Mouse (Mus musculus): ENCODE measurements around the gene Ces1g. TPM values are rescaled to one million over a fixed set of nuclear protein-coding genes. Genes with fewer than 3 reads are reported as not detected.

The Ces1g gene
- polyA plus RNA-seq (2016; fragmentation: Nextera tagmentation; extraction: Ambion mirVana) = not detected in 2 replicates

DNA sequence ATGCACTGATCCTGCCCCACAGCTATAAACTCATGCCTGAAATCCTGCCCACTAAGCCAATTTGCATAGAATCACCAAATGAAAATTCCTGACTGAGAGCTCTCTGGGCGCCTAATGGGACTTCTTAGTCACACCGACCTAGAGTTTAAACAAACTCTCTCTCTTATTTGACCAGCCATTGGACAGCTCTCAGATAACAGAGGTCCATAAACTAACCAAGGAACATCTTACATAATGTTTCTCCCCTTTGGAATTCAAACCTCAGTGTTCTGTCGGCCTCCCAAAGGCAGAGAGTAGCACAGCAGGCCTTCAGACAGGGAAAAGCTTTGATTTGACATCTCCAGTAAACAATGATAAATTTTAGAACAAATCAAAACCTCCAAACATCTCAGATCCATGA is at the start of gene Ces1g:
Gene Ces1g (minus strand): TSS at position 102 of the 400 bp plus-strand sequence.
- Histone ChIP-seq H3K4me3 (no peak within 1 kb of the TSS), H3K27ac (no peak within 1 kb of the TSS), H3K9me3 (replicated peaks) (no peaks in the 10 kb centered on the region), H3K27me3 (ENCODE audit: low read depth, poor library complexity, severe bottlenecking) (no peaks in the 10 kb centered on the region), H3K36me3 (no peaks in the 10 kb centered on the region), H3K4me1 (no peaks in the 10 kb centered on the region)
- DNase-seq (ENCODE audit: low spot score) = no peak
- WGBS = 54% methylated on average over 3 of the region's 3 CpGs

DNA sequence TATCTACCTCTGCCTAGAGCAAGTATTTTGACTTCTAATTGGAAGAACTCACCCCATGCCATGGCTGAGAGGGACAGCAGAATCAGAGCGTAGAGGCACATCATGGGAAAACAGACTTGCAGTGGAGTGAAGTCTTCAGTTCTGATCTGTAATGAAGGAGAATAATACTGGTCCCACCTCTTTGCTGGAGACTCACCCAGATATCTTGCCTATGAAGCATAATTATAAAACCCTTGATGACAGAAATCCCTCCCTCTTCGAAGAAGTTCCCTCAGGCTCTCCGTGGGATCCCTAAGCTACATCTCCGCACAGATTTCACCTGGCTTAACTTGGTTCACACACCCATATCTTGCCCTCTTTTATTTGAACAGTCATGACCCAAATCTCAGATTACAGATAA is 42.5 kb upstream of the Ces1g start, which contains the start of gene Ces1h:
Gene Ces1h (minus strand): TSS at position 101 of the 400 bp plus-strand sequence.
- no peaks in the 10 kb centered on the region for H3K9me3 ChIP-seq (replicated peaks)
- no peak within 1 kb of the TSS for H3K27ac ChIP-seq
- 93% methylated on average over 4 of the region's 4 CpGs for WGBS
- H3K4me1 ChIP-seq = no peaks in the 10 kb centered on the region
- H3K4me3 ChIP-seq = no peak within 1 kb of the TSS
- no peaks in the 10 kb centered on the region for H3K36me3 ChIP-seq
- DNase-seq (ENCODE audit: low spot score) = no peak
- H3K27me3 ChIP-seq (ENCODE audit: low read depth, poor library complexity, severe bottlenecking) = no peaks in the 10 kb centered on the region

DNA sequence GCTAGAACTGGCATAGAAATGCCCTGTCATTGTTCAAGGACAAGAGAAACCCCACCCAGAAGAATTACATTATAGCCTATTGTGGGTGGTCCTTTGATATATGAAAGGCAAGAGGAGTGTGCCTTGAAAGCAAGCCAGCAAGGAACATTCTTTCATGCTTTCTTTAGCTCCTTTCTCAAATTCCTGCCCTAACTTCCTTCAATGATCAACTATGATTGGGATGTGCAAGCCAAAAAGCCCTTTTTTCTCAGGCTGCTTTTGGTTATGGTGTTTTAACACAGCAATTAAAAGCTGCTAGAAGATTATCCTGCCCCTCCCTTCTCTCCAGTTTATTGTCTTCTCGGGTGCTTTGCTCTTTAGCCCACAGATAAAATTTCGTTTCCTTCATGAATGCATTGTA is 32.4 kb upstream of the Ces1g start:
- DNase-seq (ENCODE audit: low spot score) = no peak
- 48% methylated on average over 2 of the region's 2 CpGs for WGBS
- no peak overlapping the region for H3K4me3 ChIP-seq
- H3K4me1 ChIP-seq = no peaks in the 10 kb centered on the region
- H3K27me3 ChIP-seq (ENCODE audit: low read depth, poor library complexity, severe bottlenecking) = no peaks in the 10 kb centered on the region
- no peaks in the 10 kb centered on the region for H3K9me3 ChIP-seq (replicated peaks)
- H3K36me3 ChIP-seq = no peaks in the 10 kb centered on the region
- H3K27ac ChIP-seq = no peak overlapping the region

GRCm38 (mm10) chr8:93360113-93360512 is 23.0 kb upstream of the Ces1g start:
- no peaks in the 10 kb centered on the region for H3K9me3 ChIP-seq (replicated peaks)
- no peaks in the 10 kb centered on the region for H3K36me3 ChIP-seq
- no peak overlapping the region for H3K4me3 ChIP-seq
- H3K27me3 ChIP-seq (ENCODE audit: low read depth, poor library complexity, severe bottlenecking) = no peaks in the 10 kb centered on the region
- DNase-seq (ENCODE audit: low spot score) = peak; percentile 33
- no peaks in the 10 kb centered on the region for H3K4me1 ChIP-seq
- H3K27ac ChIP-seq = no peak overlapping the region

- WGBS = 87% methylated on average over 2 of the region's 2 CpGs
- Histone ChIP-seq H3K4me3 (no peak overlapping the region), H3K36me3 (no peaks in the 10 kb centered on the region), H3K27me3 (ENCODE audit: low read depth, poor library complexity, severe bottlenecking) (no peaks in the 10 kb centered on the region), H3K9me3 (replicated peaks) (no peaks in the 10 kb centered on the region), H3K4me1 (no peaks in the 10 kb centered on the region), H3K27ac (no peak overlapping the region)
- DNase-seq (ENCODE audit: low spot score) = no peak
Measured at GRCm38 (mm10) chr8:93339531-93339930, 2.4 kb upstream of the Ces1g start.

GRCm38 (mm10) chr8:93332703-93333102 is 4.4 kb downstream of the Ces1g start:
- DNase-seq (ENCODE audit: low spot score) = no peak
- no peak overlapping the region for H3K4me3 ChIP-seq
- H3K36me3 ChIP-seq = no peaks in the 10 kb centered on the region
- 79% methylated on average over 1 of the region's 1 CpGs for WGBS
- no peaks in the 10 kb centered on the region for H3K27me3 ChIP-seq (ENCODE audit: low read depth, poor library complexity, severe bottlenecking)
- no peaks in the 10 kb centered on the region for H3K9me3 ChIP-seq (replicated peaks)
- H3K27ac ChIP-seq = no peak overlapping the region
- no peaks in the 10 kb centered on the region for H3K4me1 ChIP-seq

- H3K27ac ChIP-seq = no peak overlapping the region
- H3K4me3 ChIP-seq = no peak overlapping the region
- H3K36me3 ChIP-seq = no peaks in the 10 kb centered on the region
- no peaks in the 10 kb centered on the region for H3K4me1 ChIP-seq
- DNase-seq (ENCODE audit: low spot score) = no peak
- no peaks in the 10 kb centered on the region for H3K9me3 ChIP-seq (replicated peaks)
- 92% methylated on average over 2 of the region's 2 CpGs for WGBS
- no peaks in the 10 kb centered on the region for H3K27me3 ChIP-seq (ENCODE audit: low read depth, poor library complexity, severe bottlenecking)
Measured at GRCm38 (mm10) chr8:93331151-93331550, 6.0 kb downstream of the Ces1g start.

DNA sequence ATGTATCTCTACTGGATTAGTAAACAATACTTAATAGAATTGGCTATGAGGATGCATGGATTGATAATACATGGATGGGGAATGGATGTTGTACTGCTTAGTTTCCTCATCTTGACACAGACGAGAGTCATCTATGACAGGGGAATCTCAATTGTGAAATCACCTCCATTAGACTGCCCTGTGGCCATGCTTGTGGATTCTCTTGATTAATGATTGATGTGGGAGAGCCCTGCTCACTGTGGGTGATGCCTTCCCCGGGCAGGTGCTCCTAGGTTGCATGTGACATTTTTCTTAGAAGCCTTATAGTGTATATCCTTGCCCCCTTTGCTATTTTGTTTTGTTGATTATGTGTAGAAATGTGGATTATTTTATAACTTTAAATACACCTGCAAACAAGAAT is 12.0 kb downstream of the Ces1g start:
- 82% methylated on average over 2 of the region's 2 CpGs for WGBS

DNA sequence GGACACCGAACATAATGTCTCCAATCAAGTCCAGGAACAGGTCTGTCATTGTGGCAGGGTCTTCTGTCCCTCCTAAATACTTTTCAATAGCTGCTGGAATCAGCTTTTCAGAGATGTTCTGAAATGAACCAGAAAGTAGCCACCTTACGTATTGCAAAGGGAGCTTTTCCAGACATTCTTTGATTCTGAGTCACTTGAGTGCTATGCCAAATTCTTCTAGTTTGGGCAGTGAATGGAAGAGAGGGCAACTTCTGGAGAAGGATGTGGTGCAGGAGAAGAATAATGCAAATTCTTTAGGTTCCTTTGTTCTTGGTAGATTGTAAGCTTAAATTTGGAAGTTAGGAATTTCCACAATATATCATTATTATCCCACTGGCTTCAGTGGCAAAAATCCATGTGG is 20.1 kb downstream of the Ces1g start:
- Histone ChIP-seq H3K27me3 (ENCODE audit: low read depth, poor library complexity, severe bottlenecking) (no peaks in the 10 kb centered on the region), H3K36me3 (no peaks in the 10 kb centered on the region), H3K4me3 (no peak overlapping the region), H3K27ac (no peak overlapping the region), H3K9me3 (replicated peaks) (no peaks in the 10 kb centered on the region), H3K4me1 (no peaks in the 10 kb centered on the region)
- DNase-seq (ENCODE audit: low spot score) = no peak
- 92% methylated on average over 2 of the region's 2 CpGs for WGBS

More for the DNA sequence above, 12.0 kb downstream of the Ces1g start:
- Histone ChIP-seq H3K9me3 (replicated peaks) (no peaks in the 10 kb centered on the region), H3K4me1 (no peaks in the 10 kb centered on the region), H3K4me3 (no peak overlapping the region), H3K27me3 (ENCODE audit: low read depth, poor library complexity, severe bottlenecking) (no peaks in the 10 kb centered on the region), H3K36me3 (no peaks in the 10 kb centered on the region), H3K27ac (no peak overlapping the region)
- DNase-seq (ENCODE audit: low spot score) = no peak

GRCm38 (mm10) chr8:93315557-93315956 is 21.6 kb downstream of the Ces1g start:
- Histone ChIP-seq H3K4me1 (no peaks in the 10 kb centered on the region), H3K36me3 (no peaks in the 10 kb centered on the region), H3K27ac (no peak overlapping the region), H3K9me3 (replicated peaks) (no peaks in the 10 kb centered on the region), H3K4me3 (no peak overlapping the region), H3K27me3 (ENCODE audit: low read depth, poor library complexity, severe bottlenecking) (no peaks in the 10 kb centered on the region)
- WGBS = 84% methylated on average over 2 of the region's 2 CpGs
- DNase-seq (ENCODE audit: low spot score) = no peak

- no peaks in the 10 kb centered on the region for H3K9me3 ChIP-seq (replicated peaks)
- no peak overlapping the region for H3K27ac ChIP-seq
- H3K27me3 ChIP-seq (ENCODE audit: low read depth, poor library complexity, severe bottlenecking) = no peaks in the 10 kb centered on the region
- no peak for DNase-seq (ENCODE audit: low spot score)
- no peaks in the 10 kb centered on the region for H3K36me3 ChIP-seq
- no peaks in the 10 kb centered on the region for H3K4me1 ChIP-seq
- H3K4me3 ChIP-seq = no peak overlapping the region
- WGBS = 68% methylated on average over 2 of the region's 2 CpGs
Measured at GRCm38 (mm10) chr8:93283896-93284295, 53.2 kb downstream of the Ces1g start.

GRCm38 (mm10) chr8:93282349-93282748 is 54.8 kb downstream of the Ces1g start:
- Histone ChIP-seq H3K27ac (no peak overlapping the region), H3K4me3 (no peak overlapping the region), H3K36me3 (no peaks in the 10 kb centered on the region), H3K27me3 (ENCODE audit: low read depth, poor library complexity, severe bottlenecking) (no peaks in the 10 kb centered on the region), H3K4me1 (no peaks in the 10 kb centered on the region), H3K9me3 (replicated peaks) (no peaks in the 10 kb centered on the region)
- no peak for DNase-seq (ENCODE audit: low spot score)
- 86% methylated on average over 3 of the region's 3 CpGs for WGBS

DNA sequence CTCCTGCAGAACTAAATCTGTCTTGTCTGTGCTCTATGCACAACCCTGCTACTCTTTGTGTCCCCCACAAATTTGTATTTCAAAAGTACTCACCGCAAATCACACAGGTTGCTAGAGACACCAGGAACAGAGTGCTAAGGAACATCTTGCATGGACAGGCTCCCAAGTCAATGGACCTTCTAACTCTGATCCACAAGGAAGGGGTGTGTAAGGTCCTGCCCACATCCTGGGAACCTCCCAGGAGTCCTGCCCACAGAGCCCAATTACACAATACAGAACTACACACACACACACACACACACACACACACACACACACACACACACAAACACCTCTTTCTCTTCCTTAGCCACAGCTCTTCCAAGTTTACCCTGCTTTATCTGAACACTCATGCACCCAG is 57.6 kb downstream of the Ces1g start, which contains the start of gene Ces1f:
Gene Ces1f (minus strand): TSS at position 192 of the 400 bp plus-strand sequence.
- no peak for DNase-seq (ENCODE audit: low spot score)
- H3K27ac ChIP-seq = no peak within 1 kb of the TSS
- no peaks in the 10 kb centered on the region for H3K27me3 ChIP-seq (ENCODE audit: low read depth, poor library complexity, severe bottlenecking)
- H3K4me1 ChIP-seq = no peaks in the 10 kb centered on the region
- no peaks in the 10 kb centered on the region for H3K9me3 ChIP-seq (replicated peaks)
- WGBS = 100% methylated on average over 1 of the region's 1 CpGs
- H3K36me3 ChIP-seq = no peaks in the 10 kb centered on the region
- H3K4me3 ChIP-seq = no peak within 1 kb of the TSS

DNA sequence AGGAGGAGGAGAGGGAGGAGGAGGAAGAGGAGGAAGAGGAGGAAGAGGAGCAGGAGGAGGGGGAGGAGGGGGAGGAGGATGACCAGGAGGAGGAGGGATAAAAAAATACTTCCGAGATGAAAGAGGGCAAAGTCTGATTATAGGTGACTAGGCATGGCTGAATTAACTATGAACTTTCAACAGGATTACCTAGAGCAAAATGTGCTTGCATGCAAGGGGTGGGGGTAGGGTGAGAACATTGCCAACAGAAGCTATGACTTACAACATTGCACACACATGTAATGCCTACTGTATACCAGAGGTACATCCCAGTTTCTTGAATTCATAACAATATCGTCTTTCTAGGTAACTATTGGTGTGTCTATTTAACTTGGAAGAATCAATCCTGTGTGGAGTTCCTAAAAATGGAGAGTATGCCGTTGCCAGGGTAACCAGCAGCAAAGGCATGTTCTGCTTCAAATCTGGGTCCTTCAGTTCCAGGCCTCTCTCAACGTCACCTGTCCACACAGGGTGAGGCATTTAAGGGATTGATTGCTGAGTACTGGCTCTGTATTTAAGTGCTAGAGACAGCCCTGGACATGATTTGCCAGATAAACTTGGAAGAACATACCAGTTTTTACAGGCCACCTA is 58.8 kb downstream of the Ces1g start:
- Histone ChIP-seq H3K36me3 (no peaks in the 10 kb centered on the region), H3K4me3 (no peak overlapping the region), H3K9me3 (replicated peaks) (no peaks in the 10 kb centered on the region), H3K27ac (no peak overlapping the region), H3K27me3 (ENCODE audit: low read depth, poor library complexity, severe bottlenecking) (no peaks in the 10 kb centered on the region), H3K4me1 (no peaks in the 10 kb centered on the region)
- 86% methylated on average over 4 of the region's 4 CpGs for WGBS
- no peak for DNase-seq (ENCODE audit: low spot score)

All from limb, embryonic 10.5 days (tissue).